Mouse (Mus musculus): ENCODE results near the gene Bco2. TPM values are rescaled to one million over a fixed set of nuclear protein-coding genes. Genes with fewer than 3 reads are reported as not detected.

The Bco2 gene
- polyA plus RNA-seq, 1 experiment: 5.3 TPM

GRCm38 (mm10) chr9:50554241-50555093 is 514 bp downstream of the Bco2 start, which contains the start of gene Il18:
Gene Il18 (plus strand): TSS chr9:50554827.
- H3K4me3 ChIP-seq (ENCODE audit: insufficient read depth, low read depth, low read length): peak within 1 kb of the TSS; percentile 32
- peak; percentile 55 for DNase-seq
- TF ChIP-seq POLR2A (IDR thresholded peaks at IDR 0.05; ENCODE audit: low read depth, low read length) (no peak), CTCF (conservative IDR thresholded peaks at IDR 0.05; ENCODE audit: insufficient read depth, insufficient read length, low read depth, low read length) (no peak)
- H3K27me3 ChIP-seq (replicated peaks; ENCODE audit: control insufficient read depth, insufficient read depth, low read length): no peaks in the 10 kb centered on the region
- 34% methylated on average over 12 of the region's 12 CpGs for WGBS
- H3K36me3 ChIP-seq (ENCODE audit: control insufficient read depth, insufficient read depth, low read length): no peaks in the 10 kb centered on the region
- H3K27ac ChIP-seq (ENCODE audit: insufficient read depth, low read depth, low read length): peak within 1 kb of the TSS; percentile 85
- peaks cover 7% of the 10 kb centered on the region; the same call in 1 of the 2 replicates for H3K4me1 ChIP-seq (ENCODE audit: control insufficient read depth, insufficient read depth, low read length)

- Histone ChIP-seq H3K4me1 (ENCODE audit: control insufficient read depth, insufficient read depth, low read length) (peaks cover 7% of the 10 kb centered on the region; the same call in 1 of the 2 replicates), H3K27ac (ENCODE audit: insufficient read depth, low read depth, low read length) (no peak overlapping the region), H3K4me3 (ENCODE audit: insufficient read depth, low read depth, low read length) (no peak overlapping the region), H3K36me3 (ENCODE audit: control insufficient read depth, insufficient read depth, low read length) (no peaks in the 10 kb centered on the region), H3K27me3 (replicated peaks; ENCODE audit: control insufficient read depth, insufficient read depth, low read length) (no peaks in the 10 kb centered on the region)
- TF ChIP-seq POLR2A (IDR thresholded peaks at IDR 0.05; ENCODE audit: low read depth, low read length) (no peak), CTCF (conservative IDR thresholded peaks at IDR 0.05; ENCODE audit: insufficient read depth, insufficient read length, low read depth, low read length) (no peak)
- WGBS: 67% methylated on average over 2 of the region's 2 CpGs
- no peak for DNase-seq
These were observed 1.4 kb downstream of the Bco2 start for GRCm38 (mm10) chr9:50553547-50553946.

GRCm38 (mm10) chr9:50552206-50552605 is 2.8 kb downstream of the Bco2 start:
- H3K27ac ChIP-seq (ENCODE audit: insufficient read depth, low read depth, low read length): no peak overlapping the region
- no peak for DNase-seq
- 67% methylated on average over 5 of the region's 5 CpGs for WGBS
- no peaks in the 10 kb centered on the region for H3K27me3 ChIP-seq (replicated peaks; ENCODE audit: control insufficient read depth, insufficient read depth, low read length)
- no peaks in the 10 kb centered on the region for H3K36me3 ChIP-seq (ENCODE audit: control insufficient read depth, insufficient read depth, low read length)
- peaks cover 7% of the 10 kb centered on the region; the same call in 1 of the 2 replicates for H3K4me1 ChIP-seq (ENCODE audit: control insufficient read depth, insufficient read depth, low read length)
- no peak overlapping the region for H3K4me3 ChIP-seq (ENCODE audit: insufficient read depth, low read depth, low read length)
- TF ChIP-seq POLR2A (IDR thresholded peaks at IDR 0.05; ENCODE audit: low read depth, low read length): no peak
- TF ChIP-seq CTCF (conservative IDR thresholded peaks at IDR 0.05; ENCODE audit: insufficient read depth, insufficient read length, low read depth, low read length): no peak

- peaks cover 5% of the 10 kb centered on the region; the same call in 1 of the 2 replicates for H3K4me1 ChIP-seq (ENCODE audit: control insufficient read depth, insufficient read depth, low read length)
- peak; percentile 61 for DNase-seq
- WGBS: 53% methylated on average over 4 of the region's 4 CpGs
- TF ChIP-seq POLR2A (IDR thresholded peaks at IDR 0.05; ENCODE audit: low read depth, low read length) (no peak), CTCF (conservative IDR thresholded peaks at IDR 0.05; ENCODE audit: insufficient read depth, insufficient read length, low read depth, low read length) (no peak)
- H3K27me3 ChIP-seq (replicated peaks; ENCODE audit: control insufficient read depth, insufficient read depth, low read length): no peaks in the 10 kb centered on the region
- H3K27ac ChIP-seq (ENCODE audit: insufficient read depth, low read depth, low read length): no peak overlapping the region; the same call in 1 of the 2 replicates
- no peaks in the 10 kb centered on the region for H3K36me3 ChIP-seq (ENCODE audit: control insufficient read depth, insufficient read depth, low read length)
- H3K4me3 ChIP-seq (ENCODE audit: insufficient read depth, low read depth, low read length): no peak overlapping the region
These were observed 6.0 kb downstream of the Bco2 start for GRCm38 (mm10) chr9:50548936-50549335.

- no peak for DNase-seq
- Histone ChIP-seq H3K36me3 (ENCODE audit: control insufficient read depth, insufficient read depth, low read length) (no peaks in the 10 kb centered on the region), H3K27ac (ENCODE audit: insufficient read depth, low read depth, low read length) (no peak overlapping the region), H3K4me1 (ENCODE audit: control insufficient read depth, insufficient read depth, low read length) (no peaks in the 10 kb centered on the region; the same call in 1 of the 2 replicates), H3K4me3 (ENCODE audit: insufficient read depth, low read depth, low read length) (no peak overlapping the region), H3K27me3 (replicated peaks; ENCODE audit: control insufficient read depth, insufficient read depth, low read length) (no peaks in the 10 kb centered on the region)
- WGBS: 51% methylated on average over 5 of the region's 5 CpGs
- TF ChIP-seq CTCF (conservative IDR thresholded peaks at IDR 0.05; ENCODE audit: insufficient read depth, insufficient read length, low read depth, low read length): no peak
- TF ChIP-seq POLR2A (IDR thresholded peaks at IDR 0.05; ENCODE audit: low read depth, low read length): no peak
These were observed 7.0 kb downstream of the Bco2 start for GRCm38 (mm10) chr9:50547859-50548478.

- Histone ChIP-seq H3K27ac (ENCODE audit: insufficient read depth, low read depth, low read length) (no peak overlapping the region), H3K36me3 (ENCODE audit: control insufficient read depth, insufficient read depth, low read length) (no peaks in the 10 kb centered on the region), H3K4me3 (ENCODE audit: insufficient read depth, low read depth, low read length) (no peak overlapping the region), H3K27me3 (replicated peaks; ENCODE audit: control insufficient read depth, insufficient read depth, low read length) (no peaks in the 10 kb centered on the region), H3K4me1 (ENCODE audit: control insufficient read depth, insufficient read depth, low read length) (no peaks in the 10 kb centered on the region)
- no peak for DNase-seq
- 82% methylated on average over 9 of the region's 9 CpGs for WGBS
- TF ChIP-seq CTCF (conservative IDR thresholded peaks at IDR 0.05; ENCODE audit: insufficient read depth, insufficient read length, low read depth, low read length) (no peak), POLR2A (IDR thresholded peaks at IDR 0.05; ENCODE audit: low read depth, low read length) (no peak)
These were observed 12.6 kb downstream of the Bco2 start for GRCm38 (mm10) chr9:50542401-50542800.

GRCm38 (mm10) chr9:50540170-50540569 is 14.8 kb downstream of the Bco2 start:
- no peaks in the 10 kb centered on the region for H3K36me3 ChIP-seq (ENCODE audit: control insufficient read depth, insufficient read depth, low read length)
- TF ChIP-seq POLR2A (IDR thresholded peaks at IDR 0.05; ENCODE audit: low read depth, low read length) (no peak), CTCF (conservative IDR thresholded peaks at IDR 0.05; ENCODE audit: insufficient read depth, insufficient read length, low read depth, low read length) (no peak)
- no peaks in the 10 kb centered on the region for H3K27me3 ChIP-seq (replicated peaks; ENCODE audit: control insufficient read depth, insufficient read depth, low read length)
- H3K27ac ChIP-seq (ENCODE audit: insufficient read depth, low read depth, low read length): no peak overlapping the region
- WGBS: 30% methylated on average over 7 of the region's 7 CpGs
- DNase-seq: no peak
- no peak overlapping the region for H3K4me3 ChIP-seq (ENCODE audit: insufficient read depth, low read depth, low read length)
- H3K4me1 ChIP-seq (ENCODE audit: control insufficient read depth, insufficient read depth, low read length): no peaks in the 10 kb centered on the region
